Mouse (Mus musculus) embryonic facial prominence, embryonic 14.5 days (tissue): ENCODE data around the gene Tab1. TPM values are rescaled to one million over a fixed set of nuclear protein-coding genes. Genes with fewer than 3 reads are reported as not detected.
"Not testable (repeated sequence)": the region's sequence is repeated elsewhere in the genome, so short reads cannot be mapped to it uniquely, and the experiment has no call there.

ENCODE experiments used
- ATAC-seq: fragments of 200-750 bp; cut with Nextera tagmentation; 2 replicates; pipeline ENCODE4 v1.8.0; 2017; ENCODE audit warnings: low read depth, moderate number of reproducible peaks, moderate TSS enrichment
- DNase-seq: peaks from one replicate; pipeline ENCODE4 v3.0.0-alpha.2; 2015; ENCODE audit warnings: low spot score
- H3K27ac ChIP-seq: fragments of 300-500 bp; sonication (generic); replicated peaks from 2 replicates; pipeline ENCODE4 v1.5.1; 2014; ENCODE audit warnings: low read depth, mild to moderate bottlenecking, low read length, moderate library complexity
- H3K27me3 ChIP-seq: fragments of 300-500 bp; sonication (generic); replicated peaks from 2 replicates; pipeline ENCODE4 v1.6.1; 2014; ENCODE audit warnings: low read length; ENCODE audit not compliant: control insufficient read depth, insufficient read depth
- H3K36me3 ChIP-seq: fragments of 300-500 bp; sonication (generic); 2 replicates; pipeline ENCODE4 v1.6.1; 2014; ENCODE audit warnings: low read length, mixed read lengths; ENCODE audit not compliant: control insufficient read depth, insufficient read depth
- H3K4me1 ChIP-seq: fragments of 300-500 bp; sonication (generic); 2 replicates; pipeline ENCODE4 v1.6.1; 2014; ENCODE audit warnings: antibody characterized with exemption, low read length; ENCODE audit not compliant: control insufficient read depth, insufficient read depth
- H3K4me2 ChIP-seq: fragments of 300-500 bp; sonication (generic); 2 replicates; pipeline ENCODE4 v1.6.1; 2014; ENCODE audit warnings: low read depth, mild to moderate bottlenecking, low read length, moderate library complexity, mixed read lengths
- H3K4me3 ChIP-seq: fragments of 300-500 bp; sonication (generic); 2 replicates; pipeline ENCODE4 v1.5.1; 2014; ENCODE audit warnings: low read depth, mild to moderate bottlenecking, low read length
- H3K9ac ChIP-seq: fragments of 300-500 bp; sonication (generic); 2 replicates; pipeline ENCODE4 v1.6.1; 2014; ENCODE audit warnings: low read depth, mild to moderate bottlenecking, low read length, moderate library complexity, mixed read lengths
- H3K9me3 ChIP-seq: fragments of 300-500 bp; sonication (generic); 2 replicates; pipeline ENCODE4 v1.6.1; 2016; ENCODE audit warnings: low read length; ENCODE audit not compliant: control insufficient read depth
- WGBS: fragments of 180-500 bp; shearing (Covaris S2); extraction: QIAGEN DNeasy Blood & Tissue Kit; methylation state at CpG from one replicate; pipeline ENCODE4 v1.1.7; 2014; 5-methylcytosine and 5-hydroxymethylcytosine counted together
- polyA plus RNA-seq: library from polyadenylated mRNA; unstranded; fragments of >200 nt; fragmentation: Nextera tagmentation; extraction: Ambion mirVana; gene quantifications from 2 replicates; pipeline ENCODE4 v1.2.1, GENCODE M21; 2014

Tab1 gene
- polyA plus RNA-seq, 1 experiment from 2014 or later = 27.6 TPM

DNA sequence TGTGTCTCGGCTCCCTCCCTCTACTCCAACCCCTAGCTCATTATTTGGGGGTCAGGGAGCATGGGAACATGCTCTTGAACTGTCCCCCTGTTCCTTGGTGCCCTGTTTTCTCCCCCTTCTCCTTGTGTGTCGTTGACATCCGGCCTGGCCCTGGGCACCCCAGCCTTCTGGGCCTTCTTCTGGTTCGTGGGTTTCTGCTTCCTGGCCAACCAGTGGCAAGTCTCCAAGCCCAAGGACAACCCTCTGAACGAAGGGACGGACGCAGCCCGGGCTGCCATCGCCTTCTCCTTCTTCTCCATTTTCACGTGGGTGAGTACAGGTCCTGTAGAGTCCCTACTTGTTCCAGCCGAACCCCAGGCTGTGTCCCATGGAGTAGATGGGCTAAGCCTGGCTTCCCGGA, 21.5 kb upstream of the Tab1 start:
- WGBS = 78% methylated on average over 12 of the region's 12 CpGs
- Histone ChIP-seq H3K36me3 (no peaks in the 10 kb centered on the region), H3K27me3 (no peaks in the 10 kb centered on the region), H3K4me1 (no peaks in the 10 kb centered on the region), H3K9ac (0 out of 2 replicates have a peak overlapping the region, but pooled peaks have one; percentile 6), H3K4me3 (no peak overlapping the region), H3K4me2 (no peak overlapping the region), H3K27ac (no peak overlapping the region), H3K9me3 (no peaks in the 10 kb centered on the region)
- DNase-seq (no peak), ATAC-seq (no peak)

DNA sequence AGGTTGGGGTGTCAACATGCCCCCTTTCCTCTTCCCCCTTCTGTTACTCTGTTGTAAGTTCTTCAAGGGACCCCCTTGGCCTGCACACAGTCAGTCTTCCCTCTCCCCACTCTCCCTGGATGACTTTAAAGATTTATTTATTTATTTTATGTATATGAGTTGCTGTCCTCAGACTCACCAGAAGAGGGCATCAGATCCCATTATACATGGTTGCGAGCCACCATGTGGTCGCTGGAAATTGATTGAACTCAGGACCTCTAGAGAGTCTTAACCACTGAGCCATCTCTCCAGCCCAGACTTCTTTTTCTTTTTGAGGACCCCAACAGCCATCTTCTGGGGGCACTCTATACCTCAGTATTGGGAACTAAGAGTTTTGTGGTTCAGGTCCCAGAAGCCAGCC, 20.4 kb upstream of the Tab1 start:
- Histone ChIP-seq H3K27ac (no peak overlapping the region), H3K4me2 (no peak overlapping the region), H3K4me3 (no peak overlapping the region), H3K9ac (no peak overlapping the region), H3K36me3 (no peaks in the 10 kb centered on the region), H3K9me3 (no peaks in the 10 kb centered on the region), H3K4me1 (no peaks in the 10 kb centered on the region), H3K27me3 (no peaks in the 10 kb centered on the region)
- ATAC-seq = no peak
- DNase-seq = no peak
- WGBS = 37% methylated on average over 2 of the region's 2 CpGs

DNA sequence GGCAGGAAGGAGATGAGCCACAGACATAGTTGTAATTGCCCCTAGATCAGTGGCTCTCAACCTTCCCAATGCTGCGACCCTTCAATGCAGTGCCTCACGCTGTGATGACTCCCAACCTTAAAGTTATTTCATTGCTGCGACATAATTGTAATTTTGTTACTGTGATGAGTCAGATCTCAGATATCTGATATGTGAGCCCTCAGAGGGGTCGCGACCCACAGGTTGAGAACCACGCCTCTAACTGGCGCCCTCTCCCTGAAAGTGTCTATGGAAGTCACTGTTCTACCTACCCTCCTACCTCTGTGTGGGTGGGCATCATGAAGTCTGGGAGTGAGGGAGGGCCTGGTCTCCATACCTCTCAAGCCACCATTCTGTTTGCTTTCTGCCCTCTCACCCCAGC, 18.5 kb upstream of the Tab1 start:
- no peak for ATAC-seq
- DNase-seq = no peak

DNA sequence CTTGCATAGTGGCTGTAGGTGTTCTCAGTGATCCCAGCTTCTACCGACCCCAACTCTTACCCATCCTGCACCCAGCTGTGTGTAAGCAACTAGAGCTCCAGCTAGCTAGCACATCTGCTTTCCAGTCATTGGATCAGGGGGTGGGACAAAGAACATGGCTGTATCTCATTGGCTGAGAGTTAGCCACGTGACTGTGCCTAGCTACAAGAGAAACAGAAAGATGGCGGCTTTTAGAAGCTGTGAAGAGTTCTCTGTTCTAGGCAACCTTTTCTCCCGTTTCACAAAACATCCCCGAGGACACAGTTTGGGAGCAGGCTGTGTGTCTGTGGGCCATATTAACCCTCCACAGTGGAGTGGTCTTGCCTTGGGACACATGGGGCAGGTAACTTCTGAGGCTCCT, 17.7 kb upstream of the Tab1 start:
- no peak overlapping the region for H3K27ac ChIP-seq
- WGBS = 59% methylated on average over 5 of the region's 5 CpGs
- no peaks in the 10 kb centered on the region for H3K4me1 ChIP-seq
- H3K9ac ChIP-seq = no peak overlapping the region
- no peaks in the 10 kb centered on the region for H3K36me3 ChIP-seq
- no peaks in the 10 kb centered on the region for H3K9me3 ChIP-seq
- no peak overlapping the region for H3K4me2 ChIP-seq
- H3K27me3 ChIP-seq = no peaks in the 10 kb centered on the region
- no peak for ATAC-seq
- no peak overlapping the region for H3K4me3 ChIP-seq
- DNase-seq = no peak

More for the DNA sequence above, 18.5 kb upstream of the Tab1 start:
- no peaks in the 10 kb centered on the region for H3K36me3 ChIP-seq
- no peaks in the 10 kb centered on the region for H3K27me3 ChIP-seq
- H3K4me1 ChIP-seq = no peaks in the 10 kb centered on the region
- no peak overlapping the region for H3K9ac ChIP-seq
- H3K27ac ChIP-seq = no peak overlapping the region
- no peak overlapping the region for H3K4me3 ChIP-seq
- WGBS = 83% methylated on average over 7 of the region's 7 CpGs
- H3K9me3 ChIP-seq = no peaks in the 10 kb centered on the region
- H3K4me2 ChIP-seq = no peak overlapping the region

DNA sequence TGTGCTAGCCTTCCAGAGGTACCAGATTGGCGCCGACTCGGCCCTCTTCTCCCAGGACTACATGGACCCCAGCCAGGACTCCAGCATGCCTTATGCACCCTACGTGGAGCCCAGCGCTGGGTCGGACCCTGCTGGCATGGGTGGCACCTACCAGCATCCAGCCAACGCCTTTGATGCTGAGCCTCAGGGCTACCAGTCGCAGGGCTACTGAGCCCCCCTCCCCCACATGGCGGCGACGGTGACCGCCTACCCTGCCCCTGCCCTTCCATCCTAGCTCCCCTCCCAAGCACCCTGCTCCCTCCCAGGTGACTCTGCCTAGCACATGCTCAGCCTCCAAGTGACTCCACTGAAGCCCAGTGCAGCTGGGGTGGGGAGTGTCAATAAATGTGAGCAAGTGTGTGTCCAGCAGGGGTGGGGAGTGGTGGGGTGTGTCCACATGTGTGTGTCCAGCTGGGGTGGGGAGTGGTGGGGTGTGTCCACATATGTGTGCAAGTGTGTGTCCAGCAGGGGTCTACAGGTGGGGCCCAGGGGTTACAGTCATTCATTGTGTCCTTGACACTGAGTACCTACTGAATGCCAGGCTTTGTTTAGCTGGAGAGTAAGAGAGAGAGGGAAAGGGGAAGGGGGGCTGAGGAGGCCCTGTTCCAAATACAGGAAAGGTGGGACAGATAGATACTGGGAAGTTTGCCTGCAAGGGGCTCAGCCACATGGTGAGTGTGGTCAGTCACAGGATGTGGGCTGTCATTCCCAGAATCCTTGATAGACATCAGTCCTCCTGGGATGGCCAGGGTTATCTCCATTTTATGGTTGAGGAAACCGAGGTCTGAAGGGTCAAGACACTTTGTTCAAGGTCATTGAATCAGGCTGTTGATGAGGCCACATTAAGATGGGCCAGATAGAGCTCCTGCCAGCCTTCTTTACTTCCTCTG, 16.8 kb upstream of the Tab1 start:
- ATAC-seq = no peak
- DNase-seq = no peak
- Histone ChIP-seq H3K4me1 (no peaks in the 10 kb centered on the region), H3K9me3 (no peaks in the 10 kb centered on the region), H3K27me3 (no peaks in the 10 kb centered on the region), H3K4me2 (no peak overlapping the region), H3K9ac (no peak overlapping the region), H3K27ac (no peak overlapping the region), H3K4me3 (no peak overlapping the region), H3K36me3 (no peaks in the 10 kb centered on the region)
- 76% methylated on average over 13 of the region's 13 CpGs for WGBS

DNA sequence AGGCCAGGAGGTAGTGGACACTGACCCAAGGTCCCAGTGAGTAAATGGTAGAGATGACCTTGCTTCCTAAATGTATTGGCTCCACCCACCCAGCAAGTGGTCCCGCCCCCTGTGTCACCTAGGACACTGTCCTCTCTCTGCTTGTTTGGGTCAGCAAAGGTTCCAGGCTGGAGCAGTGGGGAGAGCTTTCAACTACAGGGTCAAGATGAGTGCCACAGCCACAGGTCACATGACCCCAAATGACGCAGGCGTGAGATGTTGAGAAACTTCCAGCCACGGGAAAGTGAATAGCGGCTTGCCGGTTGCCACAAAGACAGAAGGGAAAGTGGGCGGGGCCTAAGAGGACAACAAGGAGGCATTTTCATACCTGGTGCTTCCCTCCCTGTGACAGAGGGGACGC, 15.8 kb upstream of the Tab1 start:
- Histone ChIP-seq H3K27ac (no peak overlapping the region), H3K9me3 (no peaks in the 10 kb centered on the region), H3K27me3 (no peaks in the 10 kb centered on the region), H3K36me3 (no peaks in the 10 kb centered on the region), H3K4me3 (no peak overlapping the region), H3K9ac (no peak overlapping the region), H3K4me2 (no peak overlapping the region), H3K4me1 (no peaks in the 10 kb centered on the region)
- no peak for DNase-seq
- no peak for ATAC-seq
- WGBS = 70% methylated on average over 8 of the region's 8 CpGs

DNA sequence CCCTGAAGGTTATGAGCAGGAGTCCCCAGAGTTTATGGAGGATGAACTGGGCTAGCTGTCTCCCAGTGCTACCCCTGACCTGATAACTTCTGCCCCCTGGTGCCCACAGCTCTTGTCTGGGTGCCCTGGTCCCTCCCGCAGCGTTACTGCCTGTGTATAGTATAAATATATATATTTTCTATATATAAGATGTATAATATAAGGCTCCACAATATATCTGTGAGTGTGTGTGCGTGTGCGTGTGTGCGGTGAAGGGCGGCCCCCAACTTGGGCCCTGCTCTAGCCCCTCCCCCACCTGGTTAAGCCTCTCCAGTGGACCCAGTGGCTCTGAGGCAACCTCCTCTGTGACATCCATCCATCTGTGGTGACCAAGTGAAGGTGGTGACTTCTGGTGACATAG, 13.9 kb upstream of the Tab1 start:
- WGBS = 87% methylated on average over 6 of the region's 6 CpGs
- Histone ChIP-seq H3K27me3 (no peaks in the 10 kb centered on the region), H3K4me2 (no peak overlapping the region), H3K9ac (no peak overlapping the region), H3K4me1 (no peaks in the 10 kb centered on the region), H3K27ac (no peak overlapping the region), H3K36me3 (no peaks in the 10 kb centered on the region), H3K4me3 (no peak overlapping the region), H3K9me3 (no peaks in the 10 kb centered on the region)
- no peak for ATAC-seq
- DNase-seq = no peak

DNA sequence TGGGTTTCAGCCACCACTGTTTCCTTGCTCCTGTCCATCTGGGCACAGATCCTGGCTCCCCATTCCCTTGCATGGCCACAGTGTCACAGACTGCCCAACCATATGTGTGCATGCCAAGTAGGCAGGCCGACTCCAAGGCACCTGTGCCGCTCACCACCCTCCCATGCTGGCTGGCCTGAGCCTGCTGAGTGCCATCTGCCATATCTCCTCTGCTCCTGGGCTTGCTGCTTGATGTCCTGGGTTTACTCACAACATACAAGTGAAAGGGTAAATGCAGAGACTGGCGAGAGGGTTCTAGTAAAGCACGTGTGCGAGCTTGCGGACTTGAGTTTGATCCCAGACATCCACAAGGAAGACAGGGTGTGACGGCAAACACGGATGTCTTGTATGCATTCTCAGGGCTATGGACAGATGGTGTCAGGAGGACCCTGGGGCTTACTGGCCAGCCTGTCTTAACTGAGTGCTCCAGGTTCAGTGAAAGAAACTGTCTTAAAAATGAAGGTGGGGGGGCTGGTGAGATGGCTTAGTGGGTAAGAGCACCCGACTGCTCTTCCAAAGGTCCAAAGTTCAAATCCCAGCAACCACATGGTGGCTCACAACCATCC, 11.1 kb upstream of the Tab1 start:
- H3K27ac ChIP-seq = no peak overlapping the region
- no peak overlapping the region for H3K4me2 ChIP-seq
- H3K9ac ChIP-seq = no peak overlapping the region
- H3K4me1 ChIP-seq = no peaks in the 10 kb centered on the region
- ATAC-seq (no peak), DNase-seq (no peak)
- H3K9me3 ChIP-seq = no peaks in the 10 kb centered on the region
- no peak overlapping the region for H3K4me3 ChIP-seq
- no peaks in the 10 kb centered on the region for H3K36me3 ChIP-seq
- H3K27me3 ChIP-seq = no peaks in the 10 kb centered on the region
- WGBS = 95% methylated on average over 9 of the region's 9 CpGs

DNA sequence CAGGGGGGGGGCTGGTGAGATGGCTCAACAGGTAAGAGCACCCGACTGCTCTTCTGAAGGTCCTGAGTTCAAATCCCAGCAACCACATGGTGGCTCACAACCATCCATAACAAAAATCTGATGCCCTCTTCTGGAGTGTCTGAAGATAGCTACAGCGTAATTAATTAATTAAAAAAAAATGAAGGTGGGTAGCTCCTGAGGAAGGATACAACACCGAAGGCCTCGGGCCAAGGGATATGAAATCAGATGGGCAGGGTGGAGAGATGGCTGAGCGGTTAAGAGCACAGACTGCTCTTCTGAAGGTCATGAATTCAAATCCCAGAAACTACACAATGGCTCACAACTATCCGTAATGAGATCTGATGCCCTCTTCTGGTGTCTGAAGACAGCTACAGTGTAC, 10.5 kb upstream of the Tab1 start:
- 90% methylated on average over 6 of the region's 6 CpGs for WGBS
- H3K9me3 ChIP-seq, H3K9ac ChIP-seq, DNase-seq, H3K27me3 ChIP-seq, H3K36me3 ChIP-seq, H3K27ac ChIP-seq, H3K4me2 ChIP-seq, ATAC-seq, H3K4me3 ChIP-seq, H3K4me1 ChIP-seq: not testable (repeated sequence)
